Mouse (Mus musculus): ENCODE measurements around the gene Lcmt2. TPM values are rescaled to one million over a fixed set of nuclear protein-coding genes. Genes with fewer than 3 reads are reported as not detected.
"Not testable (repeated sequence)": the region's sequence is repeated elsewhere in the genome, so short reads cannot be mapped to it uniquely, and the experiment has no call there.

The Lcmt2 gene
- polyA plus RNA-seq, 1 experiment from 2014 or later: 18.1 TPM

- WGBS: 72% methylated on average over 9 of the region's 9 CpGs
Observed at GRCm38 (mm10) chr2:121128865-121129620, 11.4 kb downstream of the Lcmt2 start.

GRCm38 (mm10) chr2:121127536-121127935 is 12.9 kb downstream of the Lcmt2 start:
- no peaks in the 10 kb centered on the region for H3K4me1 ChIP-seq (ENCODE audit: control insufficient read depth, insufficient read depth, low read depth, low read length)
- ATAC-seq: no peak
- no peaks in the 10 kb centered on the region for H3K36me3 ChIP-seq (ENCODE audit: control insufficient read depth, insufficient read depth, low read length)
- WGBS: 92% methylated on average over 1 of the region's 1 CpGs
- no peak overlapping the region for H3K27ac ChIP-seq (ENCODE audit: low read depth, low read length)
- no peak overlapping the region for H3K9ac ChIP-seq (ENCODE audit: low read depth, low read length)
- H3K9me3 ChIP-seq (ENCODE audit: control insufficient read depth, low read length): no peaks in the 10 kb centered on the region
- H3K4me2 ChIP-seq (ENCODE audit: low read length): no peak overlapping the region
- no peak overlapping the region for H3K4me3 ChIP-seq (ENCODE audit: low read length)
- H3K27me3 ChIP-seq (replicated peaks; ENCODE audit: control insufficient read depth, insufficient read depth, low read length): no peaks in the 10 kb centered on the region

More at GRCm38 (mm10) chr2:121128865-121129620, 11.4 kb downstream of the Lcmt2 start:
- Histone ChIP-seq H3K9ac (ENCODE audit: low read depth, low read length) (no peak overlapping the region), H3K4me3 (ENCODE audit: low read length) (no peak overlapping the region), H3K27ac (ENCODE audit: low read depth, low read length) (no peak overlapping the region), H3K27me3 (replicated peaks; ENCODE audit: control insufficient read depth, insufficient read depth, low read length) (no peaks in the 10 kb centered on the region), H3K36me3 (ENCODE audit: control insufficient read depth, insufficient read depth, low read length) (no peaks in the 10 kb centered on the region), H3K9me3 (ENCODE audit: control insufficient read depth, low read length) (no peaks in the 10 kb centered on the region), H3K4me2 (ENCODE audit: low read length) (no peak overlapping the region), H3K4me1 (ENCODE audit: control insufficient read depth, insufficient read depth, low read depth, low read length) (no peaks in the 10 kb centered on the region)
- ATAC-seq: no peak

DNA sequence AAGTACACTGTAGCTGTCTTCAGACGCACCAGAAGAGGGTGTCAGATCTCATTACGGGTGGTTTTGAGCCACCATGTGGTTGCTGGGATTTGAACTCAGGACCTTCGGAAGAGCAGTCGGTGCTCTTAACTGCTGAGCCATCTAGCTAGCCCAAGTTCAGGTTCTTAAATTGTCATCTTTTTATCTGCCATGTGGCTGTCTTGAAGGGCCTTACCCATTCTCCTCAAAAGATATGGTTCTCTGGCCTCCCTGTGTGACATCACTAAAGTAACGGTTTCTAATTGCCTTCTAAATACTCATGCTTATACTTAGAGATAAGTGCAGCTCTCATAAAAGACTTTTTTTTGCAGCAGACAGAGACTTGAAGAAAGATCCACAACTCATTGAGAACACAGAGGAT is 14.2 kb downstream of the Lcmt2 start:
- H3K4me1 ChIP-seq (ENCODE audit: control insufficient read depth, insufficient read depth, low read depth, low read length); H3K27ac ChIP-seq (ENCODE audit: low read depth, low read length); H3K9me3 ChIP-seq (ENCODE audit: control insufficient read depth, low read length); H3K27me3 ChIP-seq (replicated peaks; ENCODE audit: control insufficient read depth, insufficient read depth, low read length); H3K4me2 ChIP-seq (ENCODE audit: low read length); H3K4me3 ChIP-seq (ENCODE audit: low read length); H3K36me3 ChIP-seq (ENCODE audit: control insufficient read depth, insufficient read depth, low read length); ATAC-seq; H3K9ac ChIP-seq (ENCODE audit: low read depth, low read length): not testable (repeated sequence)
- 91% methylated on average over 5 of the region's 5 CpGs for WGBS

DNA sequence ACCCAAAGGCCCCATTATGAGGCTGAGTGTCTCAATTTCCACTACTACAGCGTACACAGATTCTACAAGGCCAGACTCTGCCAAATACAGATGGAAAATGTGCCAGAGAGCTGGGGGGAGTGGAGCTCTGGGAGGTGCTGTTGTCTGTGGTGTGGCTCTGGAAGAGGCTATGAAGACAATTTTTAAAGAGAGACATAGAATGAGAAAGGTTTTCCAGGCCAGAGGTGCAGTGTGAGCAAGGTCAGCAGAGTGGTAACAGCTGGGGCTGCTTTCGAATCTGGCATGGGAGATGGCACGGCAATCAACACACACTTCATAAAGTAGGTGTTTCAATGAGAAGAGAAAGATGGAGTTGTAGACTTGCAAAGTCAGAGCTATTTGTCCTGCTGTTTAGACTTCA is 21.2 kb downstream of the Lcmt2 start:
- Histone ChIP-seq H3K27ac (ENCODE audit: low read depth, low read length) (no peak overlapping the region), H3K9ac (ENCODE audit: low read depth, low read length) (no peak overlapping the region), H3K4me3 (ENCODE audit: low read length) (no peak overlapping the region), H3K27me3 (replicated peaks; ENCODE audit: control insufficient read depth, insufficient read depth, low read length) (no peaks in the 10 kb centered on the region), H3K36me3 (ENCODE audit: control insufficient read depth, insufficient read depth, low read length) (no peaks in the 10 kb centered on the region), H3K9me3 (ENCODE audit: control insufficient read depth, low read length) (no peaks in the 10 kb centered on the region), H3K4me1 (ENCODE audit: control insufficient read depth, insufficient read depth, low read depth, low read length) (no peaks in the 10 kb centered on the region), H3K4me2 (ENCODE audit: low read length) (no peak overlapping the region)
- ATAC-seq: no peak
- WGBS: 90% methylated on average over 3 of the region's 3 CpGs

DNA sequence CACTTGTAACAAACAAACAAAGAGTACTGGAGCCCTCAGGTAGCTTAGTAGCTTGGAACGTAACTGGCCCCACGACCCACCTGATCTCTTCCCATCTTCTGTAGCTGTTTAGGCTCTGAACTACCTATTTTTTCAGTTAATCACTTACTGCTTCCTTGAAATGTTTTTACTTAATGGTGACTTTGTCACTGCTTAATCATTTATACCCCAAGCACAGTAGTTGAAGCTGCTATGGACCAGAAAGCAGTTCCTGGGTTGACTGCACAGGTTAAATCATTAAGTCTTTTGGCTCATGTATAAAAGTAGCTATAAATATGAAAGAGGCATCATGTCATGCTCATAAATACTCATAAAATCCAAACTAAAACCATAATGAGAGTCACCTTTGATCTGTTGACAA is 25.0 kb downstream of the Lcmt2 start:
- WGBS: 96% methylated on average over 2 of the region's 2 CpGs
- Histone ChIP-seq H3K36me3 (ENCODE audit: control insufficient read depth, insufficient read depth, low read length) (no peaks in the 10 kb centered on the region), H3K4me1 (ENCODE audit: control insufficient read depth, insufficient read depth, low read depth, low read length) (no peaks in the 10 kb centered on the region), H3K27ac (ENCODE audit: low read depth, low read length) (no peak overlapping the region), H3K4me2 (ENCODE audit: low read length) (no peak overlapping the region), H3K9ac (ENCODE audit: low read depth, low read length) (no peak overlapping the region), H3K4me3 (ENCODE audit: low read length) (no peak overlapping the region), H3K27me3 (replicated peaks; ENCODE audit: control insufficient read depth, insufficient read depth, low read length) (no peaks in the 10 kb centered on the region), H3K9me3 (ENCODE audit: control insufficient read depth, low read length) (no peaks in the 10 kb centered on the region)
- no peak for ATAC-seq

GRCm38 (mm10) chr2:121109695-121110094 is 30.8 kb downstream of the Lcmt2 start, which contains the start of gene Tgm7:
Gene Tgm7 (minus strand): TSS chr2:121109795.
- WGBS: 85% methylated on average over 4 of the region's 4 CpGs
- Histone ChIP-seq H3K27ac (ENCODE audit: low read depth, low read length) (no peak within 1 kb of the TSS), H3K9me3 (ENCODE audit: control insufficient read depth, low read length) (no peaks in the 10 kb centered on the region), H3K36me3 (ENCODE audit: control insufficient read depth, insufficient read depth, low read length) (no peaks in the 10 kb centered on the region), H3K9ac (ENCODE audit: low read depth, low read length) (no peak within 1 kb of the TSS), H3K27me3 (replicated peaks; ENCODE audit: control insufficient read depth, insufficient read depth, low read length) (no peaks in the 10 kb centered on the region; the same call in 1 of the 2 replicates), H3K4me2 (ENCODE audit: low read length) (no peak within 1 kb of the TSS), H3K4me3 (ENCODE audit: low read length) (no peak within 1 kb of the TSS), H3K4me1 (ENCODE audit: control insufficient read depth, insufficient read depth, low read depth, low read length) (no peaks in the 10 kb centered on the region)
- no peak for ATAC-seq

- Histone ChIP-seq H3K27ac (ENCODE audit: low read depth, low read length) (no peak overlapping the region), H3K9me3 (ENCODE audit: control insufficient read depth, low read length) (no peaks in the 10 kb centered on the region), H3K4me2 (ENCODE audit: low read length) (no peak overlapping the region), H3K27me3 (replicated peaks; ENCODE audit: control insufficient read depth, insufficient read depth, low read length) (no peaks in the 10 kb centered on the region; the same call in 1 of the 2 replicates), H3K4me3 (ENCODE audit: low read length) (no peak overlapping the region), H3K9ac (ENCODE audit: low read depth, low read length) (no peak overlapping the region), H3K4me1 (ENCODE audit: control insufficient read depth, insufficient read depth, low read depth, low read length) (no peaks in the 10 kb centered on the region), H3K36me3 (ENCODE audit: control insufficient read depth, insufficient read depth, low read length) (no peaks in the 10 kb centered on the region)
- no peak for ATAC-seq
Observed at GRCm38 (mm10) chr2:121105940-121106339, 34.5 kb downstream of the Lcmt2 start.

- Histone ChIP-seq H3K4me1 (ENCODE audit: control insufficient read depth, insufficient read depth, low read depth, low read length) (no peaks in the 10 kb centered on the region), H3K9ac (ENCODE audit: low read depth, low read length) (no peak overlapping the region), H3K9me3 (ENCODE audit: control insufficient read depth, low read length) (no peaks in the 10 kb centered on the region), H3K27me3 (replicated peaks; ENCODE audit: control insufficient read depth, insufficient read depth, low read length) (no peaks in the 10 kb centered on the region), H3K4me3 (ENCODE audit: low read length) (no peak overlapping the region), H3K27ac (ENCODE audit: low read depth, low read length) (no peak overlapping the region), H3K4me2 (ENCODE audit: low read length) (no peak overlapping the region), H3K36me3 (ENCODE audit: control insufficient read depth, insufficient read depth, low read length) (no peaks in the 10 kb centered on the region)
- WGBS: 24% methylated on average over 9 of the region's 9 CpGs
- peak; percentile 81 for ATAC-seq
Observed at GRCm38 (mm10) chr2:121102051-121102450, 38.4 kb downstream of the Lcmt2 start.

GRCm38 (mm10) chr2:121089751-121090150 is 50.7 kb downstream of the Lcmt2 start:
- 70% methylated on average over 4 of the region's 4 CpGs for WGBS
- Histone ChIP-seq H3K27me3 (replicated peaks; ENCODE audit: control insufficient read depth, insufficient read depth, low read length) (no peaks in the 10 kb centered on the region), H3K27ac (ENCODE audit: low read depth, low read length) (no peak overlapping the region), H3K36me3 (ENCODE audit: control insufficient read depth, insufficient read depth, low read length) (no peaks in the 10 kb centered on the region), H3K4me1 (ENCODE audit: control insufficient read depth, insufficient read depth, low read depth, low read length) (no peaks in the 10 kb centered on the region), H3K4me3 (ENCODE audit: low read length) (no peak overlapping the region), H3K9me3 (ENCODE audit: control insufficient read depth, low read length) (no peaks in the 10 kb centered on the region), H3K9ac (ENCODE audit: low read depth, low read length) (no peak overlapping the region), H3K4me2 (ENCODE audit: low read length) (no peak overlapping the region)
- no peak for ATAC-seq
